Mouse (Mus musculus): ENCODE measurements around the gene Flot1. TPM values are rescaled to one million over a fixed set of nuclear protein-coding genes. Genes with fewer than 3 reads are reported as not detected.

Flot1 gene
- polyA plus RNA-seq, 1 experiment from 2014 or later: 68.5 TPM

- Histone ChIP-seq H3K9ac (ENCODE audit: low read length) (peak overlapping the region; percentile 5; the same call in 1 of the 2 replicates), H3K4me2 (ENCODE audit: low read length) (peak overlapping the region; percentile 92), H3K27me3 (replicated peaks; ENCODE audit: control insufficient read depth, insufficient read depth, low read length) (no peaks in the 10 kb centered on the region), H3K4me1 (ENCODE audit: control insufficient read depth, insufficient read depth, low read length) (peaks cover 33% of the 10 kb centered on the region), H3K9me3 (replicated peaks; ENCODE audit: control insufficient read depth, low read length) (peaks cover 4% of the 10 kb centered on the region; the same call in 1 of the 2 replicates), H3K27ac (ENCODE audit: low read depth, low read length) (no peak overlapping the region), H3K4me3 (ENCODE audit: low read depth, low read length) (no peak overlapping the region), H3K36me3 (ENCODE audit: control insufficient read depth, insufficient read depth, low read length) (peaks cover 38% of the 10 kb centered on the region)
- DNase-seq (ENCODE audit: low spot score) (no peak), ATAC-seq (no peak)
- WGBS: 84% methylated on average over 8 of the region's 8 CpGs
Measured at GRCm38 (mm10) chr17:35870884-35871696, 48.1 kb downstream of the Flot1 start.

DNA sequence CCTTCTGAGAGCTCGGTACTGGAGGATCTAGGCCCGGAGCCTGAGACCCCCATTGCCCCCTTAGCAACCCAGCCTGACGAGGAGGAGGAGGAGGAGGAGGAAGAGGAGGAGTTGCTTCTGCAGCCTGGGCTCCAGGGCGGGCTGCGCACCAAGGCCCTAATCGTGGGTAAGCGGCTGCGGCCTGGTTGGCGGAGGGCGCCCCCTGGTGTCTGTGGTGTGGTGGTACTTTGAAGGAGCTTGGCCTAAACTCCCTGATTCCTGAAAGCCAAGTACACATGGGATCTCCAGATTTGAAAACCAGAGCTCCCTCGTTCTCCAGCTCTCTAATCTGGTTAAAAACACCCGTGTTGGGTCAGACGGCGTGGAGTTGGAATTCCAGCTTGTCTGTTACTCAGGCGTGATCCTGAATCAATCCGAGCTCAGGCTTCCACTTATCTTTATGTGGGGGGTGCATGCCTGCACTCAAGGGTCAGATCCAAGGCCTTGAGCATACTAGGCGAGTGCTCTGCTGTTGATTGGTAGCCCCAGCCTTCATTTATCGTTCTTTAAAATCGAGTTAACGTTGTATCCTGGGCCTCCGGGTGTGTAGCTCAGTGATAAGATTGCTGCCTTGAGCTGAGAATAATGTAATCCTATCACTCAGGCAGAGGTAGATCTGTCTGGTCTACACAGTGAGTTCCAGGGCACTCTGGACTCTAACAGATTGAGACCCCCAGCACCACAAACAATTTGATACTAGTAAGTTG, 50.9 kb downstream of the Flot1 start:
- peak overlapping the region; percentile 25; the same call in 1 of the 2 replicates for H3K4me2 ChIP-seq (ENCODE audit: low read length)
- DNase-seq (ENCODE audit: low spot score) (peak; percentile 83), ATAC-seq (peak; percentile 57)
- no peaks in the 10 kb centered on the region for H3K27me3 ChIP-seq (replicated peaks; ENCODE audit: control insufficient read depth, insufficient read depth, low read length)
- 34% methylated on average over 21 of the region's 21 CpGs for WGBS
- peaks cover 16% of the 10 kb centered on the region for H3K4me1 ChIP-seq (ENCODE audit: control insufficient read depth, insufficient read depth, low read length)
- peaks cover 4% of the 10 kb centered on the region; the same call in 1 of the 2 replicates for H3K9me3 ChIP-seq (replicated peaks; ENCODE audit: control insufficient read depth, low read length)
- peaks cover 38% of the 10 kb centered on the region for H3K36me3 ChIP-seq (ENCODE audit: control insufficient read depth, insufficient read depth, low read length)
- H3K9ac ChIP-seq (ENCODE audit: low read length): peak overlapping the region; percentile 37; the same call in 1 of the 2 replicates
- H3K27ac ChIP-seq (ENCODE audit: low read depth, low read length): peak overlapping the region; percentile 36; the same call in 1 of the 2 replicates
- no peak overlapping the region for H3K4me3 ChIP-seq (ENCODE audit: low read depth, low read length)

GRCm38 (mm10) chr17:35874721-35875120, 51.7 kb downstream of the Flot1 start:
- DNase-seq (ENCODE audit: low spot score): no peak

GRCm38 (mm10) chr17:35879245-35880057, 56.4 kb downstream of the Flot1 start, which contains the start of gene Dhx16:
Dhx16 (plus strand) TSS chr17:35879819.
- 6% methylated on average over 66 of the region's 66 CpGs for WGBS
- Histone ChIP-seq H3K27ac (ENCODE audit: low read depth, low read length) (peak within 1 kb of the TSS; percentile 60), H3K4me1 (ENCODE audit: control insufficient read depth, insufficient read depth, low read length) (peaks cover 4% of the 10 kb centered on the region; the same call in 1 of the 2 replicates), H3K4me3 (ENCODE audit: low read depth, low read length) (peak within 1 kb of the TSS; percentile 91), H3K4me2 (ENCODE audit: low read length) (peak within 1 kb of the TSS; percentile 86), H3K27me3 (replicated peaks; ENCODE audit: control insufficient read depth, insufficient read depth, low read length) (no peaks in the 10 kb centered on the region), H3K36me3 (ENCODE audit: control insufficient read depth, insufficient read depth, low read length) (peaks cover 48% of the 10 kb centered on the region), H3K9ac (ENCODE audit: low read length) (peak within 1 kb of the TSS; percentile 87), H3K9me3 (replicated peaks; ENCODE audit: control insufficient read depth, low read length) (no peaks in the 10 kb centered on the region)
- DNase-seq (ENCODE audit: low spot score) (peak; percentile 98), ATAC-seq (peak; percentile 94)

More at GRCm38 (mm10) chr17:35874721-35875120, 51.7 kb downstream of the Flot1 start:
- no peak for ATAC-seq
- Histone ChIP-seq H3K9me3 (replicated peaks; ENCODE audit: control insufficient read depth, low read length) (peaks cover 4% of the 10 kb centered on the region; the same call in 1 of the 2 replicates), H3K9ac (ENCODE audit: low read length) (no peak overlapping the region), H3K27me3 (replicated peaks; ENCODE audit: control insufficient read depth, insufficient read depth, low read length) (no peaks in the 10 kb centered on the region), H3K36me3 (ENCODE audit: control insufficient read depth, insufficient read depth, low read length) (peaks cover 38% of the 10 kb centered on the region), H3K4me3 (ENCODE audit: low read depth, low read length) (no peak overlapping the region), H3K4me1 (ENCODE audit: control insufficient read depth, insufficient read depth, low read length) (peaks cover 9% of the 10 kb centered on the region), H3K4me2 (ENCODE audit: low read length) (no peak overlapping the region), H3K27ac (ENCODE audit: low read depth, low read length) (no peak overlapping the region)
- 91% methylated on average over 6 of the region's 6 CpGs for WGBS

Small RNAs within 50 kb of the gene (microRNA-seq; reads per million reads assigned to microRNA genes)
- gene Gm28033: not detected

Other genes starting within 250 kb of the Flot1 start
- 0.51 TPM in 1 of 2 replicates, not detected in the other for gene Sfta2, start 221.7 kb upstream of the Flot1 start, polyA plus RNA-seq (2014; fragmentation: Nextera tagmentation; extraction: Ambion mirVana)
- not detected in 2 replicates for gene Gm9573, start 196.6 kb upstream of the Flot1 start, polyA plus RNA-seq (2014; fragmentation: Nextera tagmentation; extraction: Ambion mirVana)
- not detected in 2 replicates for gene Mucl3, start 179.5 kb upstream of the Flot1 start, polyA plus RNA-seq (2014; fragmentation: Nextera tagmentation; extraction: Ambion mirVana)
- gene Vars2, start 155.6 kb upstream of the Flot1 start, polyA plus RNA-seq (2014; fragmentation: Nextera tagmentation; extraction: Ambion mirVana): 9.3 and 11.5 TPM in 2 replicates
- 36.9 and 38.2 TPM in 2 replicates for gene Gtf2h4, start 149.5 kb upstream of the Flot1 start, polyA plus RNA-seq (2014; fragmentation: Nextera tagmentation; extraction: Ambion mirVana)
- gene Ddr1, start 118.6 kb upstream of the Flot1 start, polyA plus RNA-seq (2014; fragmentation: Nextera tagmentation; extraction: Ambion mirVana): 62.0 and 74.5 TPM in 2 replicates
- 4.6 and 5.0 TPM in 2 replicates for gene Ier3, start 1.5 kb upstream of the Flot1 start, polyA plus RNA-seq (2014; fragmentation: Nextera tagmentation; extraction: Ambion mirVana)
- 2,004 and 2,051 TPM in 2 replicates for gene Tubb5, start 15.1 kb downstream of the Flot1 start, polyA plus RNA-seq (2014; fragmentation: Nextera tagmentation; extraction: Ambion mirVana)
- 12.2 and 14.4 TPM in 2 replicates for gene Mdc1, start 18.3 kb downstream of the Flot1 start, polyA plus RNA-seq (2014; fragmentation: Nextera tagmentation; extraction: Ambion mirVana)
- gene Nrm, start 38.1 kb downstream of the Flot1 start, polyA plus RNA-seq (2014; fragmentation: Nextera tagmentation; extraction: Ambion mirVana): 23.9 and 29.6 TPM in 2 replicates
- 21.2 and 22.0 TPM in 2 replicates for gene Ppp1r18, start 42.4 kb downstream of the Flot1 start, polyA plus RNA-seq (2014; fragmentation: Nextera tagmentation; extraction: Ambion mirVana)
- gene Dhx16, start 56.6 kb downstream of the Flot1 start, polyA plus RNA-seq (2014; fragmentation: Nextera tagmentation; extraction: Ambion mirVana): 29.3 and 31.8 TPM in 2 replicates
- gene 2310061I04Rik, start 74.2 kb downstream of the Flot1 start, polyA plus RNA-seq (2014; fragmentation: Nextera tagmentation; extraction: Ambion mirVana): 30.4 and 34.3 TPM in 2 replicates
- 313 and 439 TPM in 2 replicates for gene Atat1, start 86.8 kb downstream of the Flot1 start, polyA plus RNA-seq (2014; fragmentation: Nextera tagmentation; extraction: Ambion mirVana)
- gene Mrps18b, start 93.2 kb downstream of the Flot1 start, polyA plus RNA-seq (2014; fragmentation: Nextera tagmentation; extraction: Ambion mirVana): 58.4 and 68.8 TPM in 2 replicates
- gene Ppp1r10, start 93.2 kb downstream of the Flot1 start, polyA plus RNA-seq (2014; fragmentation: Nextera tagmentation; extraction: Ambion mirVana): 34.9 and 44.5 TPM in 2 replicates
- gene Abcf1, start 146.5 kb downstream of the Flot1 start, polyA plus RNA-seq (2014; fragmentation: Nextera tagmentation; extraction: Ambion mirVana): 55.8 and 78.1 TPM in 2 replicates
- gene Gnl1, start 156.6 kb downstream of the Flot1 start, polyA plus RNA-seq (2014; fragmentation: Nextera tagmentation; extraction: Ambion mirVana): 27.9 and 35.7 TPM in 2 replicates
- 58.5 and 69.8 TPM in 2 replicates for gene Prr3, start 157.0 kb downstream of the Flot1 start, polyA plus RNA-seq (2014; fragmentation: Nextera tagmentation; extraction: Ambion mirVana)
- gene H2-T24, start 197.3 kb downstream of the Flot1 start, polyA plus RNA-seq (2014; fragmentation: Nextera tagmentation; extraction: Ambion mirVana): 2.3 and 4.8 TPM in 2 replicates
- gene H2-T23, start 209.6 kb downstream of the Flot1 start, polyA plus RNA-seq (2014; fragmentation: Nextera tagmentation; extraction: Ambion mirVana): 4.5 and 5.6 TPM in 2 replicates
- 6.2 and 7.1 TPM in 2 replicates for gene H2-T22, start 219.5 kb downstream of the Flot1 start, polyA plus RNA-seq (2014; fragmentation: Nextera tagmentation; extraction: Ambion mirVana)
- gene Gm6034, start 219.7 kb downstream of the Flot1 start, polyA plus RNA-seq (2014; fragmentation: Nextera tagmentation; extraction: Ambion mirVana): not detected in 2 replicates
- gene Gm11127, start 235.1 kb downstream of the Flot1 start, polyA plus RNA-seq (2014; fragmentation: Nextera tagmentation; extraction: Ambion mirVana): not detected in 2 replicates